Mouse (Mus musculus) MEL (cell line): ENCODE measurements around the gene Rasgrp1.

Experiments
- CHD2 ChIP-seq: IDR thresholded peaks from 2 replicates; pipeline ENCODE4 v1.6.1; 2011; ENCODE audit warnings: low read length, improper control_type of control experiment
- CTCF ChIP-seq, 3 experiments: IDR thresholded peaks in 2 of 3; conservative IDR thresholded peaks in 1 of 3; 2 replicates each; pipeline ENCODE4 v1.5.1; 2011 to 2012; ENCODE audit warnings: low read length in 3 of 3, low read depth in 2 of 3, mild to moderate bottlenecking in 2 of 3, improper control_type of control experiment in 1 of 3, inconsistent platforms in 1 of 3, mixed read lengths in 1 of 3, moderate library complexity in 1 of 3; ENCODE audit not compliant: control insufficient read depth in 1 of 3, insufficient read depth in 1 of 3, poor library complexity in 1 of 3, severe bottlenecking in 1 of 3
- EP300 ChIP-seq, 2 experiments: IDR thresholded peaks; 2 replicates each; pipeline ENCODE4 v1.6.1; 2011; ENCODE audit warnings: improper control_type of control experiment in 2 of 2, low read length in 2 of 2, low read depth in 1 of 2, mild to moderate bottlenecking in 1 of 2
- HCFC1 ChIP-seq: IDR thresholded peaks from 2 replicates; pipeline ENCODE4 v1.6.1; 2012; ENCODE audit warnings: low read depth, mild to moderate bottlenecking, inconsistent platforms, low read length, improper control_type of control experiment, moderate library complexity
- KAT2A ChIP-seq: conservative IDR thresholded peaks from 2 replicates; pipeline ENCODE4 v1.6.1; 2012; ENCODE audit warnings: low read depth, low read length, improper control_type of control experiment, inconsistent platforms
- MAX ChIP-seq: IDR thresholded peaks from 2 replicates; pipeline ENCODE4 v1.6.1; 2011; ENCODE audit warnings: low read length, improper control_type of control experiment
- POLR2A ChIP-seq, 2 experiments: IDR thresholded peaks; 2 replicates each; pipeline ENCODE4 v1.6.1; 2011 to 2012; ENCODE audit warnings: low read length in 2 of 2, mild to moderate bottlenecking in 2 of 2, control low read depth in 1 of 2, improper control_type of control experiment in 1 of 2, low read depth in 1 of 2, moderate library complexity in 1 of 2; ENCODE audit not compliant: control insufficient read depth in 1 of 2, insufficient read depth in 1 of 2, poor library complexity in 1 of 2
- RCOR1 ChIP-seq: IDR thresholded peaks from 2 replicates; pipeline ENCODE4 v1.6.1; 2012; ENCODE audit warnings: low read depth, mild to moderate bottlenecking, inconsistent platforms, low read length, improper control_type of control experiment
- TAL1 ChIP-seq: IDR thresholded peaks from 2 replicates; pipeline ENCODE4 v1.6.1; 2012; ENCODE audit warnings: mild to moderate bottlenecking, inconsistent platforms, low read length, moderate library complexity, mixed read lengths
- TBP ChIP-seq: IDR thresholded peaks from 2 replicates; pipeline ENCODE4 v1.8.0; 2011; ENCODE audit warnings: low read depth, low read length, improper control_type of control experiment
- USF1 ChIP-seq: IDR thresholded peaks from 2 replicates; pipeline ENCODE4 v1.6.1; 2014; ENCODE audit warnings: low read depth, mild to moderate bottlenecking, inconsistent platforms, low read length, improper control_type of control experiment, moderate library complexity
- ZNF384 ChIP-seq: IDR thresholded peaks from 2 replicates; pipeline ENCODE4 v1.6.1; 2012; ENCODE audit warnings: low read depth, mild to moderate bottlenecking, inconsistent platforms, low read length, improper control_type of control experiment

DNA sequence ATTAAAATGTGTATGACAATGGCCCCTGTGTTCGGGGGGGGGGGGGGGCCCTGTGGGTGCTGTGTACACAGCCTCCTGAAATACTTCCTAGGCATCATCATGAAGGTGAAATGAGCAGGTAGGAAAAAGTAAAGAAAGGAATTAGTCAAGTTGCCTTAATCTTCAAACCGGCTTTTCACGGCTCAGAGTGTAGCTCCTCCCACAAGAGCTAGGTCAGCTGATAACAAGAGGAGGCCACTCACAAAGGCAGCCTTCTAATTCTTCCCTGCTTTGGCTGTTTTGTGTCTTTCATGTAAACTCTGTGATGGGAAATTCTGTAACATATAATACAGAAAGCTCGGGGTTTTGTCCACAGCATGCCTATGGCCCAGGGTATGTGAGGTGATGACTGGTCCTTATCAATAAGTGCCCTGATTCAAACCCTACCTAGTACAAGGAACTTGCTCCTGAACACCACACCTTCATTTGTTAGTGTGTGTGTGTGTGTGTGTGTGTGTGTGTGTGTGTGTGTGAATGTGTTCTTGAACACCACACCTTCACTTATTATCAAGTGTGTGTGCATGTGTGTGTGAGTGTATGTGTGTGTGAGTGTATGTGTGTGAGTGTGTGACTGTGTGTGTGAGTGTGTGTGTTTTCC is 7.1 kb downstream of the Rasgrp1 start:
- TF ChIP-seq HCFC1: no peak
- TF ChIP-seq USF1: no peak
- TF ChIP-seq CTCF (IDR thresholded peaks at IDR 0.05 in 2 of 3, conservative IDR thresholded peaks at IDR 0.05 in 1 of 3; ENCODE audit: control insufficient read depth in 1 of 3, insufficient read depth in 1 of 3, low read depth in 2 of 3, low read length in 3 of 3, poor library complexity in 1 of 3, severe bottlenecking in 1 of 3): no peak
- no peak for TF ChIP-seq CHD2
- no peak for TF ChIP-seq TAL1
- no peak for TF ChIP-seq POLR2A (IDR thresholded peaks at IDR 0.05; ENCODE audit: control insufficient read depth in 1 of 2, insufficient read depth in 1 of 2, low read depth in 1 of 2, low read length in 2 of 2, poor library complexity in 1 of 2)
- no peak for TF ChIP-seq TBP
- no peak for TF ChIP-seq EP300 (IDR thresholded peaks at IDR 0.05; ENCODE audit: low read depth in 1 of 2, low read length in 2 of 2)
- no peak for TF ChIP-seq KAT2A
- no peak for TF ChIP-seq MAX
- TF ChIP-seq RCOR1: no peak
- no peak for TF ChIP-seq ZNF384
